Mouse (Mus musculus): ENCODE data around the gene Nxn.

- no peak for TF ChIP-seq CTCF (IDR thresholded peaks at IDR 0.05)
- TF ChIP-seq EP300 (IDR thresholded peaks at IDR 0.05): no peak
Measured at GRCm38 (mm10) chr11:76336224-76336623, 62.7 kb downstream of the Nxn start.

All from lung, postnatal 0 days (tissue).